ENCODE assay signal across 24 mouse cellular contexts in genomic region chr16:44505243-44505642, GRCm38 (mm10). TPM values are rescaled to one million over a fixed set of nuclear protein-coding genes. Genes with fewer than 3 reads are reported as not detected.
A peak's percentile ranks its signal among the peaks of the same experiment; 100 is the strongest.
DNase-seq lines count a peak whose midpoint lies in the region; ATAC-seq and TF ChIP-seq lines count a peak whose summit lies in the region.
"Had no signal": no experiment of that assay in that cellular context is flagged by ENCODE, and none has a peak within 500 bp of the region (broad histone marks: within the 10 kb centered on the region; RNA-seq: fewer than 3 reads in every experiment).

No protein-coding gene starts in this region.

- H3K4me3 ChIP-seq in layer of hippocampus, adult 2 months: no peak overlapping the region
- H3K4me3 ChIP-seq in lung, postnatal 0 days (ENCODE audit: low read depth, low read length): no peak overlapping the region
- H3K4me3 ChIP-seq: embryonic facial prominence, embryonic 12.5 days; erythroblast, embryonic 14.5 days; forebrain, embryonic 10.5 days; forebrain, embryonic 12.5 days had no signal

- H3K36me3 ChIP-seq in lung, postnatal 0 days (ENCODE audit: insufficient read depth, low read length): peaks cover 12% of the 10 kb centered on the region; the same call in 1 of the 2 replicates

- H3K9ac ChIP-seq in lung, postnatal 0 days (replicated peaks; ENCODE audit: low read depth): no peak overlapping the region
- H3K9ac ChIP-seq: embryonic facial prominence, embryonic 12.5 days; forebrain, embryonic 12.5 days had no signal

- peak; percentile 32; the same call in 1 of the 2 replicates for TF ChIP-seq EP300 in lung, postnatal 0 days (IDR thresholded peaks at IDR 0.05)

- peak; percentile 18; the same call in 1 of the 2 replicates for ATAC-seq in lung, postnatal 0 days
- ATAC-seq: forebrain, embryonic 14.5 days; forebrain, embryonic 16.5 days had no signal

- no peaks in the 10 kb centered on the region for H3K27me3 ChIP-seq in lung, postnatal 0 days (replicated peaks; ENCODE audit: insufficient read depth, low read length)
- H3K27me3 ChIP-seq: embryonic facial prominence, embryonic 12.5 days; forebrain, embryonic 12.5 days had no signal

- no peak for TF ChIP-seq CTCF in layer of hippocampus, adult 2 months (conservative IDR thresholded peaks at IDR 0.05)
- TF ChIP-seq CTCF in lung, postnatal 0 days (IDR thresholded peaks at IDR 0.05): no peak

- intact Hi-C loops in heart, postnatal 14 days (cut with DNase I): no loop called here

- H3K4me1 ChIP-seq in lung, postnatal 0 days (ENCODE audit: insufficient read depth, low read depth, low read length): no peaks in the 10 kb centered on the region

- H3K27ac ChIP-seq in layer of hippocampus, adult 2 months: 0 out of 2 replicates have a peak overlapping the region, but pooled peaks have one; percentile 34
- H3K27ac ChIP-seq in lung, postnatal 0 days (ENCODE audit: low read length): peak overlapping the region; percentile 29; the same call in 1 of the 2 replicates
- H3K27ac ChIP-seq: embryonic facial prominence, embryonic 12.5 days; forebrain, embryonic 10.5 days; forebrain, embryonic 12.5 days had no signal

- DNase-seq in heart, adult 11 months: peak; percentile 88
- DNase-seq in heart, postnatal 14 days: no peak
- DNase-seq in layer of hippocampus, adult 2 months (ENCODE audit: low spot score in 2 of 2): no peak
- no peak for DNase-seq in layer of hippocampus, adult 11-12 months (ENCODE audit: low spot score)
- DNase-seq in lung, postnatal 0 days (ENCODE audit: low spot score): peak; percentile 58
- no peak for DNase-seq in lung, postnatal 25 days (ENCODE audit: low spot score)
- DNase-seq: adrenal gland, adult 2 months; adrenal gland, postnatal 10 days; adrenal gland, postnatal 25 days; cerebellum, adult 11 months; cerebellum, adult 18-20 months; cerebellum, adult 8-10 months; cerebellum, adult 9-11 months; cerebellum, postnatal 14 days; cerebellum, postnatal 36 days; embryo, embryonic 11 days had no signal

- H3K9me3 ChIP-seq in lung, postnatal 0 days (ENCODE audit: low read length): no peaks in the 10 kb centered on the region

- no peak overlapping the region for H3K4me2 ChIP-seq in lung, postnatal 0 days (replicated peaks; ENCODE audit: low read depth, low read length)
- H3K4me2 ChIP-seq: embryonic facial prominence, embryonic 12.5 days; forebrain, embryonic 12.5 days had no signal

- WGBS in lung, postnatal 0 days: 74% methylated on average over 1 of the region's 1 CpGs

RNA-seq across cellular contexts. Expression of gene Boc, which starts 53.5 kb away (rescaled TPM):
- total RNA-seq in heart, postnatal 14 days (2021): 1 to 10 TPM; 7.1 to 8.6 TPM
- total RNA-seq in layer of hippocampus, adult 2 months (2021): 10 to 100 TPM in 1 of 2 experiments, 1 to 10 TPM in 1; 9.7 to 12.1 TPM
- 13.7 and 14.1 TPM in 2 replicates for polyA plus RNA-seq in lung, postnatal 0 days (2015; fragmentation: Nextera tagmentation; extraction: Ambion mirVana)
- total RNA-seq: common myeloid progenitor, adult 5-6 weeks; MEL had no signal
- polyA plus RNA-seq: erythroblast, embryonic 14.5 days had no signal

Comparison
In these comparisons a context has a peak if more than half of its experiments do, and no peak if none do; other contexts are left out.
1. DNase-seq: peak in heart, adult 11 months (single experiment) and lung, postnatal 0 days (single experiment); none in heart, postnatal 14 days (0 of 2), layer of hippocampus, adult 2 months (0 of 2), layer of hippocampus, adult 11-12 months (single experiment) and lung, postnatal 25 days (single experiment).